Mouse (Mus musculus) cerebellum, postnatal 10 days (tissue): ENCODE measurements around the gene Mcts2.
A peak's percentile ranks its signal among the peaks of the same experiment; 100 is the strongest.
"Not testable (repeated sequence)": the region's sequence is repeated elsewhere in the genome, so short reads cannot be mapped to it uniquely, and the experiment has no call there.

Source experiments
- DNase-seq, 2 experiments: peaks; one replicate each; pipeline ENCODE4 v3.0.0; 2021; ENCODE audit warnings: mixed read lengths in 2 of 2

Mcts2 gene

GRCm38 (mm10) chr2:152686806-152687267, at the start of gene Mcts2:
Gene Mcts2 (plus strand): TSS chr2:152687035.
- DNase-seq = peak; percentile 98

DNA sequence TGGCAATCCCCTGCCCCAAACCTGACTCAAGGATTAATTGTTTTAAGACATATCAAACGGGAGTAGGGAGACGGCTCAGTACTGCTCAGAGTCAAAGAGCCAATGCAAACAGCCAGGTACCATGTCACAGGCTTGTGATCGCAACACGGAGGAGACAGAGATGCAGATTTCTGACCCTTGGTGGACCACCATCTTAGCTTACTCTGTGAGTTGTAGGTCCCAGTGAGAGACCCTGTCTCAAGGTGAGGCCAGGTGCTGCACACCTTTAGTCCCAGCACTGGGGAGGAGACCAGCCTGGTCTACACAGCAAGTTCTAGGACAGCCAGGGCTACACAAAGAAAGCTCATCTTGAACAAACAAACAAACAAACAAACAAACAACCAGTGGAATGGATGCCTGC, 49.5 kb upstream of the Mcts2 start:
- no peak for DNase-seq

GRCm38 (mm10) chr2:152638865-152639264, 48.0 kb upstream of the Mcts2 start:
- no peak for DNase-seq

- DNase-seq = no peak
Observed at GRCm38 (mm10) chr2:152639406-152640113, 47.3 kb upstream of the Mcts2 start.

DNA sequence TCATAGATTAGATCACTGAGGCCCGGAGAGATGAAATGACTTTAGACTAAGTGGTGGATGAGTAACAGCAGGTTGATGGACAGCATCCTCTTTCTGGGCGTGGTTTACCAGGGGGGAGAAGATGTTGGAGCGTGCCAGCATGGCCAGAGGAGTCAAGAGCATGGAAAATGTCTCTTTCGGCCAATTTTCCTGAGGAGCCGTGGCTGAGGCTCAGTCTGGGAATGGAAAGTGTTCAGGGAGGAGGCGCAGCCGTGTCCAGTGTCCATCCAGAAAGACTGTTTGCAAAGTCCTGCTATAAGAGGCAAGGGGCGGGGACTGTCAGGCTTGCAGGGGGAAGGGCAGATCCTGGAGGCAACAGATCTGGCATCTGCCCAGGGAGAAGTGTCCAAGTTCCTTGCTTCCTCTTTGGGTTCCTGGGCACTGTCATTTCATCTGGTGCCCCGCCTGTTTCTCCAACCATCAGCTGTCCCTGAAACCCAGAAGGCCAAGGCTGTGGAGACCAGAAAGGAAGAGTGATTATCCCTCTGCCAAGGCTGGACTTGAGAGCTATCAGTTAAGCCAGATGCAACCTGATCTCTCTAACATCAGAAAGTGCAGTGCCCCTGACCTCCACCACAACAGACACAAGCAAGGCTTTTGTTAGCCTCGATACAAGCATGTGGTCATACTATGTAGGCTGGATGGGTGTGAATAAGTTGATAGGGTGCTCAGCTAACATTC, 33.8 kb upstream of the Mcts2 start:
- peak; percentile 55 to 63 for DNase-seq

GRCm38 (mm10) chr2:152653874-152654715, 32.7 kb upstream of the Mcts2 start:
- peak; percentile 70 to 71 for DNase-seq

DNA sequence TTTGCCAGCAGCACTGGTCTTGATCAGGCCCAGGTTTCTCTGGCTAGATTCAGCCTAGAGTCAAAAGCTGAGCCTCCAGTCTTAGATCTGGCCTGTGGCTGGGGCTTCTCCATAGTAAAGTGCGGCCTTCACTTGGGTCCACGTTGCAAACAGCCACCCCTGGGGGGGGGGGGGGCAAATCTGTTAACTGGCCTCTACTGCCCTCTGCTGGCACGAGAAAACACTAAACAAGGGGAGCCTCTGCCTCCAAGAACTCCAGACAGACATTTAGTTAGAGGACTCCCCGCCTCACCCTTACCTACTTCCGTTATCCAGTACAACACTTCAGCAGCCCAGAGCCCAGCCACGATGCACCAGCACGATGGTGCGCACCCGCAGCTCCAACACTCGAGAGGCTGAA, 29.4 kb upstream of the Mcts2 start:
- DNase-seq = peak; percentile 48 to 61

- DNase-seq = no peak
Observed at GRCm38 (mm10) chr2:152661163-152661562, 25.7 kb upstream of the Mcts2 start.

DNA sequence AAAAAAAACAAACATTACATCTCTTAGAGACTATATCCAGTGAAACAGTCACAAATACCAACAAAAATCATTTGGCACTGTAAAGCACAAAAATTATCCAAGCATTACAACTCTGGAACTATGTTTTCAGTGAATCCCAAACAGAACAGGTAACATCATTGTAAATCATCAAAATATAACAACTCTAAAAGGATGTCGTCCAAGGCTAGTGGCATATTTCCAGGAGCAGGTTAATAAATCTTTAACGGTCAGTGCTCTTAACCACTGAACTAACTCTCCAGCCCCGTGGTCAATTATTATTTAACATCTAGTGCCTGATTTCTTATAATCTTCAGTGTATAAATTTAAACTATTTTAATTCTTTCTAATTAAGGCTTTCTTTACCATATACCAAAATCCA, 20.6 kb upstream of the Mcts2 start:
- DNase-seq = not testable (repeated sequence)

GRCm38 (mm10) chr2:152669256-152669638, 17.6 kb upstream of the Mcts2 start, which contains the start of gene H13:
Gene H13 (plus strand): TSS chr2:152669461.
- DNase-seq = peak; percentile 96 to 97

DNA sequence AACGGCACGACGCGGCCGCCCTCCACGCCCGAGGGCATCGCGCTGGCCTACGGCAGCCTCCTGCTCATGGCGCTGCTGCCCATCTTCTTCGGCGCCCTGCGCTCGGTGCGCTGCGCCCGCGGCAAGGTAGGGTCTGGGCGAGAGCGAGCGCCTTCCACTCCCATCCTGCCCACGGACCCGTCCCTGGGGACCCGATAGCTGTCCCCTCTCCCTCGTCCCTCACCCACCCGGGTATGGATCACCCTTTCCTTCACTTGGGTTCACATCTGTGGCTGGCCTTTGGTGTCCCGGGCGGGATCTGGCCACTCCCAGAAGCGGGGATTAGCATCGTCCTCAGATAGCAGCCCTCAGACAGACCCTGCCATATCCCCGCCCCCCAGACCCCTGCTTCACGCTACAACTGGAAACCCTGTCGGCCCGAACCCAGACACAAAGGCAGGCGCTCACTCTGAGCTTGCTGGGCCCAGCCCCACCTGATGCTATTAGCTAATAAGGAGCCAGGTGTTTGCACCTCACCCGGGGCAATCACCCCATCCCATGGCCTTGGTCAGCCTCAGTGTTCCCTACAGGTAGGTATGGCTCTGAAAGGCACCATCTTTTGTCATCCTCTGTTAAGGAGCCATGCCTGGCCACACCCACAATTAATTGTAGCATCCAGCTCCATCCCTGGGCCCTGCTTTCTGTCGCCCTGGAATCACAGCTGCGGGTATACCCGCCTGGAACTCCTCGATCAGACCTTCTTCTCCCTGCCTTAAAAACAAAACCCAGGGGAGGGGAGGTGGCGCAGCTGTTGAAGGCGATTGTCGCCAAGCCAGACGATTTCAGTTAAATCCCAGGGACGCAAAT, 17.0 kb upstream of the Mcts2 start:
- peak; percentile 70 to 72 for DNase-seq

DNA sequence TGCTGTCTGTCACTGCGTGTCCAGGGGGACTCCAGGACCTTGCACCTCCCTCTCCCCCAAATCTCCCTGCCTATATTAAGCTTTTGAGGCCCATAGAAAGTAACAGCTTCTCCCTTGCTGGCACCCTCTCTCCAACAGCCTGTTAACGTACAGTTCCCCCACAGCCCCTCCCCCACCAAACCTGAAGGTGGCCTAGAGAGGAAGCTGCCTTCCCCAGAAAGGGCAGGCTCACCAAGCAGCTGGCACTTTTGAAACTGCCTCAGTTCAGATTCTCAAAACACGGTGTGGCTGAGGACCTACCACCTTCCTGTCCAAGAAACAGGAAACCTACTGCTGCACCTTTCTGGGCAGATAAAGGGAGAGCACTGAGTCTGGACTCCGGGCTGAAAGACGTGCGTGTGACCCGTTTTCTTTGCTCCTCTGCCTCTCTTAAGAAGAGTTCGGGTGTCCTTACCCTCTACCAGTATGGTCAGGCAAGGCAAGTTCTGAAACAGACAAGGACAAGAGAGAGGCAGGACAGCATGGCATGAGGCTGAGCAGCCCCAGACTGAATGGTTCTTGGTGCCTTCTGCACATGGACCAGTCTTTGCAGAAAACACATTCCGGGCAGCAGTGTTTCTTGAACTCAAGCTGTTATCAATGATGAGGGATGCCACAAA, 15.7 kb upstream of the Mcts2 start:
- DNase-seq = peak; percentile 63 to 65

DNA sequence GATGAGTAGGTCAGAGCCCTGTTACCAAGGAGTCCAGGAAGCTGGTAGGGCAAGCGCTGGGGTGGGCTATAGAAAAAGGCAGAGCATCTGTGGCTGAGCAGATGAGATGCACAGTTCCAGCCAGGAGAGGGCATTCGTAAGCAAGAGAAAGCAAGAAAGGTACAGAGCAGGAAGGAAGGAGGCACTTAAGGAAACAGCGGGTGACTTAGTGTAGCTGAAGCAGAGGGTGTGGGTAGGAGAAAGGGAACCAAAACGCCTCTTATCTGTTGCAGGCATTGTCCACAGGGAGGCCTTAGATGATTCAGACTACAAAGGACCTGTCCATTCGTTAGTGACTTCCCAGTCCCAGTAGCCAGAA, 15.2 kb upstream of the Mcts2 start:
- peak; percentile 71 to 73 for DNase-seq

- DNase-seq = peak; percentile 25 to 33
Observed at GRCm38 (mm10) chr2:152672166-152672565, 14.7 kb upstream of the Mcts2 start.

DNA sequence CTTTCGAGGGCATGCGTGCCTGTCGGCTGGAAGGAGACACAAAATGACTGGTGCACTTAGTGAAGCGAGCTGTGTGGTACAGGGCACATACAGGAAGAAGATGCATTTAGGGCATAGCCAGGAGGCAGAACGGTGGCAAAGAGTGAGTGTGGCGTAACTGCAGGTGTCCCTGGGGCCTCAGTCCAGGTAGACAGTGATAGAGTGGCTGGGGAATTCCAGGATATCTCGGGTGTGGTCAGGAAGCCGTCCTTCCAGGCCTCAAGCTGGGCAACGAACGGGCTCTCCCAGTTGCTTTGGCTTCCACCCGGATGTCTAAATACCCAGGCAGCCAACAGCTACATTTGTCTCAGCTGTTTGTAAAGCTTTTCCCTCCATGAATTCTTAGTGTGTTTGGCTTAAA, 12.7 kb upstream of the Mcts2 start:
- no peak for DNase-seq

DNA sequence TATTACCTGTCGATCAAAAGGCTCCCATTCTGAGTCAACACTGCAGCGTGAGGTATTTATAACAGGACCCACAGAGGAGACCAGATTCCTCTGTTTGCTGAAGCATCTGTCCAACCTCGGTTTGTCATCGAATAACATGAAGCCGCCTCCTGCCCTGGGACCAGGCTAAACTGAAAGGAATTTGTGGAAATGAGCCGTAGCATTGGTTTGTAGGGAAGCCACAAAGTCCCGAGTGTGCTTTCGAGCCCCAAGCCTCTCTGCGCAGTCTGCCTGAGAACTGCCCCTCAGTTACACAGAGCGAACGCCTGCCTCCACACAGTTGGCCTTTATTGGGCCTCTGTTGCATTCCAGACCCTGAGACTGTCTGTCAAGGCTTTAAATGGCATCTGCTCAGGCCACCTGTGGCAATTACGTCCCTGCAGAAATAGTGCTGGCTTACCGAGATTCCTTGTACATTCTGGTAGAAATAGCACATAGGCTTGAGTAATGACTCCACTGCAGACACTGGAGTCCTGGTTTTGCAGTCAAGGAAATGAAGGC, 11.5 kb upstream of the Mcts2 start:
- DNase-seq = no peak

DNA sequence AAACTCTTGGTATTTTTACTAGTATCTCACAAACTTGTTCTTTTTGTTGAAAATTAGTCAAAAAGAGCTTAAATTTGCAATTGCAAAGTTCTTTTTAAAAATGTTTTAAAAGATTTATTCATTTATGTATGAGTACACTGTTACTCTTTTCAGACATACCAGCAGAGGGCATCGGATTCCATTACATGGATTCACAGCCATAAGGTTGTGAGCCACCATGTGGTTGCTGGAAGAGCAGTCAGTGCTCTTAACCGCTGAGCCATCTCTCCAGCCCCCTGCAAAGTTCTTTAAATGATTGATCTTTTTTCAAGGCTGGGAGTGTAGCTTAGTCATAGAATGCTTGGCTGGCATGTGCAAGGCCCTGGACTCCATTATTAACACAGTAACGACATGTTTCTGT, 8.5 kb upstream of the Mcts2 start:
- DNase-seq = peak; percentile 66 to 77

DNA sequence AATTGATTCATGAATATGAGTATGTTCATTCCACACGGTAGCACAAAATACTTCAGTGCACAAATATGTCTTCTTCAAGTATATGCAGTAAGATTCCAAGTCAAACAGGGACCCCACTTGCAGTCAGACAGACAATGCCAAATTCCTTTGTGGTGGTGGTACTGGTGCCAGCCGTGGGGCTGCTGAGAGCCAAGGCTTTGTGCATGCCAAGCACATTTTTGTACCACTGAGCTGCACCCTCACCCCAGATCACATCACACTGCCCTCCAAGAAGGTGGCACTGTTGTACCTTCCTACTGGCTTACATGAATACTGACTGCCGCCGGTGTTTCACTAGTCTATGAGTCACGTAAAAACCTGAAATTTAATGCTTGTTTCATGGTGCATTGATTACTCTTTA, 7.9 kb upstream of the Mcts2 start:
- no peak for DNase-seq

DNA sequence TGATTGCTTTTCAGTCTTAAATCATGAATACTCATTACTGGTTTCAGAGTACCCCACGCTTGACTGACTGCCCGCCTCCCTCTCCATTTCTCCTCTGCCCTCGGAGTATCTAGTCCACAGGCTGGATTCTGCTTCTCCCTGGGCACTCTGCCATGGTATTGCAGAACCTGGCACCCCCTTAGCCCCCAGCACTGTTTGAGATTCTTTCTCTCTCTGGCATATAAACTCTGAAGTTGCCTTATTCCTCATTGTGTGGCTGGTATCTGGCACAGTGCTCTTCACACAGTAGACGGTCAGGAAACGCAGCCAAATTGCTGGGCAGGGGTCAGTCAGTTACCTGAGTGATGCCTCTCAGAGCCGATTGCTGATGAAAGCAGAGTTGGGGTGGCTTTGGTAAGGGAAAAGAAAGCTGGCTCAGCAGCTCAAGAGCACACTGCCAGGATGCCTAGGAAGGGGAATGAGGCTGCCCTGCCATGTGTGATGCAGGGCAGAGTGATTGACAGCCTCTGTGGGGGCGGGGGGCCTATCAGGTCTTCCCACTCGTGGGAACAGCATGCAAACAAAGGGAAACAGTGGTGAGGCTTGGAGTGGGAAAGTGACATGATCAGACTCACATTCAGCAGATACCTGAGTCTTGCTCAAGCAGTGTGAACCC, 7.0 kb upstream of the Mcts2 start:
- DNase-seq = peak; percentile 45 to 52

DNA sequence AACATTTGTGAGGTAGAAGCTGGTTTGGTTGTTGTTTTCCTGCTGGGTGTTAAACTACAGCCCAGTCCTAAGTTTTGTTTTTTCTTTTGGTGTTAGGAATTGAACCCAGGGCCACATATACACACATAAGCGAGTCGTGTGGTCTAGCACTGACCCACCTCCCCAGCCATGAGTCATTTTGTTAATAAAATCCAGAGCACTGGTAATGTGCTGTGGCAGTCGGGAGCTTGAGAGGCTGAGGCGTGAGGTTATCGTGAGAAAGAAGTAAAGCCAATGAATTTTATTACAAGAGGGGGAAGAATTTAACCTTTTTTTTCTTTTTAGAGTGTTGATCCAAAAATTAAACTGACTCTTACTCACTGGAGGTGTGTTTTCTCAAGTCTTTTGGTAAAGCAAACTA, 3.7 kb upstream of the Mcts2 start:
- DNase-seq = no peak

- DNase-seq = no peak
Observed at GRCm38 (mm10) chr2:152686399-152686798, 436 bp upstream of the Mcts2 start.
